In the genomic region with DNA sequence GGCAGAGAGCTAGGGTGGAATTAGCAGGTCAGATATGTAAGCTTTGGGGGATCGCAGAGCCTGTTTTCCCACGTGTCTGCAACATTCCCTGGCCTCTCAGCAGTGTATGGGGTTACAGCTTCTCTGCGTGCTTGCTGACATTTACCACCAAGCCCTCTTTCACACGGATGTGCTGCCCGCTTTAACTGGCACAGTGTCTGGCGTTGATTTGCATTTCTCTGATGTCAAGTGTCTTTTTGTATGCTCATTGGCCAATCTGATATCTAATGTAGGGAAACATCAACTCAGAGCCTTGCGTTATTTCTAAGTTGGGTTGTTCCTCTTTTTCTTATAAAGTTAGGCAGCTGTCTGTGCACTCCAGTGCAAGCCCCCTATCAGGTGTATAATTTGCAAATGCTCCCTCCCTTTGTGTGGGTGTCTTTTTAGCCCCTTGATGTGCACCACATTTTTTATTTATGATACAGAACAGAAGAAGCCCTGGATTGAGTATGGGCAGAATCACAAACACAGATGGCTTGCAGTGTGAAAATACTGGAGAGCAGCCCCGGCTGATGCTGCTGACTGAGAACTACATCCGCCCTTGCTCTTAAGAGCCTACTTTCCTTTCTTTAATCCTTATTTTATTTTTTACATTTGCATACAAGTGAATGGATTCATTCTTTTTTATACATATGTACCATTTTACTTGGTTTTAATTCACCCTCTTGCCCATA, we compare ENCODE assay signal across 17 mouse cellular contexts.
DNase-seq lines count a peak whose midpoint lies in the region; ATAC-seq and TF ChIP-seq lines count a peak whose summit lies in the region.
"Had no signal": no experiment of that assay in that cellular context is flagged by ENCODE, and none has a peak within 500 bp of the region (broad histone marks: within the 10 kb centered on the region; RNA-seq: fewer than 3 reads in every experiment).

No protein-coding gene starts in this region.

- H3K27ac ChIP-seq in forebrain, embryonic 12.5 days, result peak overlapping the region; percentile 53; the same call in 1 of the 2 replicates
- no peak overlapping the region for H3K27ac ChIP-seq in forebrain, embryonic 11.5 days (ENCODE audit: low read depth, low read length)
- no peak overlapping the region for H3K27ac ChIP-seq in hindbrain, postnatal 0 days
- H3K27ac ChIP-seq: limb, embryonic 12.5 days; liver, embryonic 15.5 days; stomach, postnatal 0 days had no signal

- DNase-seq in forebrain, embryonic 11.5 days (ENCODE audit: low spot score), result no peak
- peak; percentile 5 for DNase-seq in right cerebral cortex, postnatal 25 days
- no peak for DNase-seq in right cerebral cortex, postnatal 10 days (ENCODE audit: low spot score in 2 of 2)
- peak; percentile 41 for DNase-seq in hindbrain, postnatal 0 days (ENCODE audit: low spot score)
- DNase-seq in telencephalon, adult 2 months (ENCODE audit: low read depth, low spot score), result peak; percentile 11
- DNase-seq in gastrocnemius, postnatal 25 days, result no peak
- no peak for DNase-seq in kidney, postnatal 14 days
- DNase-seq: adrenal gland, adult 2 months; cerebellum, adult 9-11 months; heart, adult 18-20 months; lung, postnatal 36 days had no signal

- no peak for TF ChIP-seq CTCF in hindbrain, postnatal 0 days (IDR thresholded peaks at IDR 0.05; ENCODE audit: low read depth)

- no peak for ATAC-seq in forebrain, embryonic 12.5 days (ENCODE audit: low FRiP score)
- no peak for ATAC-seq in forebrain, embryonic 11.5 days (replicated peaks; ENCODE audit: low FRiP score)
- ATAC-seq in hindbrain, postnatal 0 days, result no peak
- ATAC-seq: intestine, embryonic 16.5 days had no signal

- 59% methylated on average over 9 of the region's 9 CpGs for WGBS in forebrain, embryonic 12.5 days
- WGBS in forebrain, embryonic 11.5 days, result 80% methylated on average over 9 of the region's 9 CpGs
- WGBS in hindbrain, postnatal 0 days, result 35% methylated on average over 9 of the region's 9 CpGs

- no peaks in the 10 kb centered on the region for H3K36me3 ChIP-seq in forebrain, embryonic 12.5 days (replicated peaks)
- H3K36me3 ChIP-seq in forebrain, embryonic 11.5 days (ENCODE audit: control insufficient read depth, insufficient read depth, low read length), result no peaks in the 10 kb centered on the region
- H3K36me3 ChIP-seq in hindbrain, postnatal 0 days (ENCODE audit: insufficient read depth, low read length), result no peaks in the 10 kb centered on the region
- H3K36me3 ChIP-seq: limb, embryonic 12.5 days; liver, embryonic 15.5 days had no signal

- no peaks in the 10 kb centered on the region for H3K27me3 ChIP-seq in forebrain, embryonic 12.5 days
- H3K27me3 ChIP-seq in forebrain, embryonic 11.5 days (ENCODE audit: control insufficient read depth, insufficient read depth, low read length), result no peaks in the 10 kb centered on the region
- no peaks in the 10 kb centered on the region for H3K27me3 ChIP-seq in hindbrain, postnatal 0 days (ENCODE audit: insufficient read depth, low read length)
- H3K27me3 ChIP-seq: limb, embryonic 12.5 days; liver, embryonic 15.5 days had no signal

- H3K9ac ChIP-seq in forebrain, embryonic 12.5 days, result no peak overlapping the region
- no peak overlapping the region for H3K9ac ChIP-seq in forebrain, embryonic 11.5 days (ENCODE audit: low read length)
- H3K9ac ChIP-seq in hindbrain, postnatal 0 days (replicated peaks; ENCODE audit: low read length), result no peak overlapping the region
- H3K9ac ChIP-seq: limb, embryonic 12.5 days; liver, embryonic 15.5 days had no signal

- no peak overlapping the region for H3K4me3 ChIP-seq in forebrain, embryonic 12.5 days (replicated peaks)
- no peak overlapping the region for H3K4me3 ChIP-seq in forebrain, embryonic 11.5 days (ENCODE audit: low read depth, low read length)
- H3K4me3 ChIP-seq in hindbrain, postnatal 0 days (ENCODE audit: low read length), result no peak overlapping the region
- H3K4me3 ChIP-seq: limb, embryonic 12.5 days; liver, embryonic 15.5 days; myocyte had no signal

- no peaks in the 10 kb centered on the region for H3K9me3 ChIP-seq in forebrain, embryonic 12.5 days
- no peaks in the 10 kb centered on the region for H3K9me3 ChIP-seq in forebrain, embryonic 11.5 days (ENCODE audit: control insufficient read depth, low read length)
- H3K9me3 ChIP-seq in hindbrain, postnatal 0 days (ENCODE audit: low read length), result no peaks in the 10 kb centered on the region
- H3K9me3 ChIP-seq: limb, embryonic 12.5 days; liver, embryonic 15.5 days had no signal

- peaks cover 16% of the 10 kb centered on the region for H3K4me1 ChIP-seq in forebrain, embryonic 12.5 days
- H3K4me1 ChIP-seq in forebrain, embryonic 11.5 days (replicated peaks; ENCODE audit: control insufficient read depth, insufficient read depth, low read length), result no peaks in the 10 kb centered on the region
- peaks cover 4% of the 10 kb centered on the region; the same call in 1 of the 2 replicates for H3K4me1 ChIP-seq in hindbrain, postnatal 0 days (ENCODE audit: insufficient read depth, low read length)
- H3K4me1 ChIP-seq: limb, embryonic 12.5 days; liver, embryonic 15.5 days had no signal

- peak overlapping the region; percentile 6; the same call in 1 of the 2 replicates for H3K4me2 ChIP-seq in forebrain, embryonic 12.5 days
- H3K4me2 ChIP-seq in forebrain, embryonic 11.5 days (ENCODE audit: low read depth, low read length, severe bottlenecking), result no peak overlapping the region
- peak overlapping the region; percentile 25; the same call in 1 of the 2 replicates for H3K4me2 ChIP-seq in hindbrain, postnatal 0 days (ENCODE audit: low read depth, low read length)
- H3K4me2 ChIP-seq: limb, embryonic 12.5 days; liver, embryonic 15.5 days had no signal

Comparison
In these comparisons a context has a peak if more than half of its experiments do, and no peak if none do; other contexts are left out.
1. DNase-seq: peak in right cerebral cortex, postnatal 25 days (single experiment), hindbrain, postnatal 0 days (single experiment) and telencephalon, adult 2 months (single experiment); none in forebrain, embryonic 11.5 days (single experiment), right cerebral cortex, postnatal 10 days (0 of 2), gastrocnemius, postnatal 25 days (single experiment) and kidney, postnatal 14 days (single experiment).